Mouse (Mus musculus): ENCODE data around the gene Aox1. TPM values are rescaled to one million over a fixed set of nuclear protein-coding genes. Genes with fewer than 3 reads are reported as not detected.
A peak's percentile ranks its signal among the peaks of the same experiment; 100 is the strongest.

Gene Aox1
- polyA plus RNA-seq, 1 experiment from 2014 or later, result 0.25 TPM

DNA sequence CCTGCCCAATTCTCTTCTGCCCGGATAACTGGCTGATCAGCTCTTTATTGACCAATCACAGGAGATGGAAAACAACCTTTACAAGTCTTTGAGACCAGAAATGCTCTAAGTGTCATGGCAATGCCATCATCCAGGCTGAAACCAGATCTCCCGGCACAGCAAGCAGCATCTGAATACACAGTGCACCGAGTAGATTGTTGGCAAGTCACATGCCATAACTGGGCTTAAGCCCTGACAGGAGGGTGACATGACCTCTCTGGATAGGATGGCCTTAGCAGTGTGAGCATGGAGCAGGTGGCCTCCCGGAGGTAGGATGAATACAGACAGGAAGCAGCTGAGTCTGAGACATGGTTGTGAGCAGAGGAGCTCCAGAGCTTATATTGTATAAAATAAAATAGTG, 50.7 kb downstream of the Aox1 start:
- Histone ChIP-seq H3K27ac (replicated peaks) (no peak overlapping the region), H3K4me1 (replicated peaks) (no peaks in the 10 kb centered on the region), H3K36me3 (replicated peaks) (no peaks in the 10 kb centered on the region), H3K4me2 (no peak overlapping the region), H3K4me3 (replicated peaks) (no peak overlapping the region), H3K9ac (no peak overlapping the region), H3K9me3 (replicated peaks) (no peaks in the 10 kb centered on the region), H3K27me3 (no peaks in the 10 kb centered on the region)
- no peak for ATAC-seq (ENCODE audit: insufficient read depth)
- 59% methylated on average over 4 of the region's 4 CpGs for WGBS (ENCODE audit: insufficient replicate concordance)

DNA sequence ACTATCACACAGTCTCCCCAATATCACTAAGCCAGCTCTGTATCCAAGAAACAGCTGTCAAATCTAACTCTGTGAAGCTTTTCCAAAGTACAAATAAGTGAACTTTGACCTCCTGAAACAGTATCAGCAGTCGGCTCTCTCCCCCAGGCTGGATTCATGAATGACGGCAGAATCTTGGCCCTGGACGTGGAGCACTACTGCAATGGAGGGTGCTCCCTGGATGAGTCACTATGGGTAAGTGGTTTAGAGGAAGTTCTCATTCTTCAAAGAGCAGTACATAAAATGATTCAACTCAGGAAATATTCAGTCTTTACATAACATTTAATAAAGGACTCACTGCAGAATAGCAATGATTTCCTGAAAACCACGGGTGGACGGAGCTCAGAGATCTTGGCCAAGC, 51.6 kb downstream of the Aox1 start:
- no peak for ATAC-seq (ENCODE audit: insufficient read depth)
- no peak overlapping the region for H3K4me2 ChIP-seq
- no peak overlapping the region for H3K9ac ChIP-seq
- H3K4me3 ChIP-seq (replicated peaks), result no peak overlapping the region
- WGBS (ENCODE audit: insufficient replicate concordance), result 68% methylated on average over 5 of the region's 5 CpGs
- no peaks in the 10 kb centered on the region for H3K4me1 ChIP-seq (replicated peaks)
- no peak overlapping the region for H3K27ac ChIP-seq (replicated peaks)
- H3K36me3 ChIP-seq (replicated peaks), result no peaks in the 10 kb centered on the region
- H3K27me3 ChIP-seq, result no peaks in the 10 kb centered on the region
- no peaks in the 10 kb centered on the region for H3K9me3 ChIP-seq (replicated peaks)

DNA sequence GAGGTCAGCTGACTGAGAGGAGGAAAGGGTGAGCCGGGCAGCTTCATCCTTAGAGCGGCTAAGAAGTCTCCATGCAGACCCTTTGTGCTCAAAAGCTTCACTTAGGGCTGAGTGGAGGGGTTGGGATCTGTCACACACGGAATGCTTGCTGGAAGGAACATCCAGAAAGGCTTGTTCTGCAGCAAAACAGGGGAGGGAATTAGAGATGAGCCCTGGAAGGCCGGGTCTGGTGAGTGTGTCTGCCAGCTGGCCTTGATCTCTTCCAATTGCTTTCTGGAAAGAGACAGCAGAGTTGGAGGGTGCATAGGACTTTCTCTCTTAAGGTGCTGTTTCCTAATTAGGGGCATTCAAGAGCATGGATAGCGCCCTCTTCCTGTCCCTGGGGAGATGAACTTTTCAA, 59.6 kb downstream of the Aox1 start:
- no peak for ATAC-seq (ENCODE audit: insufficient read depth)
- Histone ChIP-seq H3K36me3 (replicated peaks) (no peaks in the 10 kb centered on the region), H3K9me3 (replicated peaks) (no peaks in the 10 kb centered on the region), H3K4me2 (no peak overlapping the region), H3K9ac (no peak overlapping the region), H3K4me3 (replicated peaks) (no peak overlapping the region), H3K27ac (replicated peaks) (no peak overlapping the region), H3K27me3 (no peaks in the 10 kb centered on the region), H3K4me1 (replicated peaks) (no peaks in the 10 kb centered on the region)
- WGBS (ENCODE audit: insufficient replicate concordance), result 48% methylated on average over 5 of the region's 5 CpGs

DNA sequence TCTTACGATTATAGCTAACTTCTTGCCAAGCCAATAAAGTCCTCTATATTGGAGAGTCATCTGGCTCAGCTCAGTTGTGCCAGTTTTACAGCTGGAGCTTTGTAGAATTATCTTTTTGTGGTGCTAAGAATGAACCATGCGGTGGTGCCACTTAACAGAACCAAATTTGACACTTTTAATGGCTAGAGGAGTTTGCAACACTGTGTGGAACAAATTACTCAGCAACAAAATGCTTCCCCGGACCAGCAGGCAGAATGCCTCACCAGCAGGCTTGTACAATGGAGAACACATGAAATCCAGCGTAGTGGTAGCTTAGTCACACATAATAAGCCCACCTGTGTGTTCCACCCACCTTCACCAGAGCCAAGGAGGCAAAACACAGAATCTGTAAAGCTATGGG, 60.5 kb downstream of the Aox1 start:
- Histone ChIP-seq H3K27me3 (no peaks in the 10 kb centered on the region), H3K4me2 (no peak overlapping the region), H3K36me3 (replicated peaks) (no peaks in the 10 kb centered on the region), H3K4me3 (replicated peaks) (no peak overlapping the region), H3K27ac (replicated peaks) (no peak overlapping the region), H3K4me1 (replicated peaks) (no peaks in the 10 kb centered on the region), H3K9me3 (replicated peaks) (no peaks in the 10 kb centered on the region), H3K9ac (no peak overlapping the region)
- WGBS (ENCODE audit: insufficient replicate concordance), result 54% methylated on average over 4 of the region's 4 CpGs
- no peak for ATAC-seq (ENCODE audit: insufficient read depth)

DNA sequence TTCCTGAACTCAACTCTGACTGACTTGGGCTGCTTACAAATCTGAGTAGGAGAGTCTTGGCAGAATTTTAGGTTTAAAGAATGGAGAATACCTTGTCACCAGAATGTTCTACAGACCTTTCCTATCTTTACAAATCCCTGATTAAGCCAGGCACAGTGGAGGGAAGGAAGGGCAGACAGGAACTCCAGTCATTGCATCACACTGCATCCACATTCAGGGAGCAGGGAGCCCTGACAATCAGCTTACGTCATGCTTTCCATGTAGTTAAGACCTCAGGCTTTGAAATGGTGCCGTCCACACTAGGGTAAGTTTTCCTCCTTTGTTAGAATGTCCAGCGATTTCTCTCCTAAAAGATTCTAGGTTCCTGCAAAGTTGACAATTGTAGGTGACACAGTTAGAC, 61.5 kb downstream of the Aox1 start:
- Histone ChIP-seq H3K36me3 (replicated peaks) (no peaks in the 10 kb centered on the region), H3K27ac (replicated peaks) (no peak overlapping the region), H3K9me3 (replicated peaks) (no peaks in the 10 kb centered on the region), H3K4me1 (replicated peaks) (no peaks in the 10 kb centered on the region), H3K27me3 (no peaks in the 10 kb centered on the region), H3K4me3 (replicated peaks) (no peak overlapping the region), H3K9ac (no peak overlapping the region), H3K4me2 (no peak overlapping the region)
- WGBS (ENCODE audit: insufficient replicate concordance), result 48% methylated on average over 3 of the region's 3 CpGs
- ATAC-seq (ENCODE audit: insufficient read depth), result no peak

DNA sequence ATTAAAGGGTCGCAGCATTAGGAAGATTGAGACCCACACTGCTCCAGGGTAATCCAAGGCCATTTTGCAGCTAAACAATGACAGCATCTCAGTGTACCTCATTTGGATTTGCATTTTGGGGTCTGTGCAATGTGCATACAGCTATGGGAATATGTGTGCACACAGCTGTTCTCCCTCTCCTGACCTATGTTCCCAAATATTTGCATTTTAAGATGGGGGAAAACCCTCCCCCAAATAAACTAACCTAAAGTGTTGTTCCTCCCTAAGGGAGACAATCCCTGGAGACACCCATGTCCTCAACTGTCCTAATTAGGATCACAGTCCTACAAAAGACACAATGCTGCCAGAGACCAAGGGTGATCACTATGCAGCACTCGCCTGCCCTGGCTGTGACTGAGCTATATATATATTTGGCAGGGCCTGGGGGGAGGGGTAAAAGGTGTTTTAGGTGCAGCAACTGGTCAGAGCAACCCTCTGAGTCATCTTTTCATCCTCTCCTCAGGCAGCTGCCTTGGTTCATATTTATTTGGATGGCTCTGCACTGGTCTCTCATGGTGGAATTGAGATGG, 62.3 kb downstream of the Aox1 start:
- no peaks in the 10 kb centered on the region for H3K27me3 ChIP-seq
- H3K36me3 ChIP-seq (replicated peaks), result no peaks in the 10 kb centered on the region
- H3K9ac ChIP-seq, result no peak overlapping the region
- no peaks in the 10 kb centered on the region for H3K9me3 ChIP-seq (replicated peaks)
- H3K4me3 ChIP-seq (replicated peaks), result no peak overlapping the region
- WGBS (ENCODE audit: insufficient replicate concordance), result 49% methylated on average over 2 of the region's 2 CpGs
- no peak overlapping the region for H3K4me2 ChIP-seq
- H3K27ac ChIP-seq (replicated peaks), result no peak overlapping the region
- ATAC-seq (ENCODE audit: insufficient read depth), result 0 out of 2 replicates have a peak, but pooled peaks have one; percentile 9
- no peaks in the 10 kb centered on the region for H3K4me1 ChIP-seq (replicated peaks)

DNA sequence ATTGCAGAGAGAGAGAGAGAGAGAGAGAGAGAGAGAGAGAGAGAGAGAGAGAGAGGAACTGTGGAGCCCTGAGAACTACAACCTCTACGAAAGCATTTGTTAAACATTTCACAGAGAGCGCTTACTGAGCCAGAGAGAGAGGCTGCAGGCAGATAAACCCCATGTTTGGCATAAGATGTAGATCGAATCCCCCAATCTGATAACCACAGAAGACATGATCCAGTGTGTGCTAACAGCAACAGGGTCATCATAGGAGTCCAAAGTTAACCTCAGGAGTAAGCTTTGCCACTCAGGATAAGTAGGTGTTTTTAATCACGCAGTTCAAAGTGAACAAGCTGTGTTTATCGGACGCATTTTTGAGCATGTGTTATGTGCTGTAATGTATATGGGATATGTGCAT, 67.6 kb downstream of the Aox1 start:
- H3K27ac ChIP-seq (replicated peaks), result no peak overlapping the region
- no peak for ATAC-seq (ENCODE audit: insufficient read depth)
- no peak overlapping the region for H3K4me2 ChIP-seq
- no peaks in the 10 kb centered on the region for H3K9me3 ChIP-seq (replicated peaks)
- no peak overlapping the region for H3K4me3 ChIP-seq (replicated peaks)
- no peaks in the 10 kb centered on the region for H3K36me3 ChIP-seq (replicated peaks)
- no peaks in the 10 kb centered on the region for H3K4me1 ChIP-seq (replicated peaks)
- 61% methylated on average over 6 of the region's 6 CpGs for WGBS (ENCODE audit: insufficient replicate concordance)
- no peak overlapping the region for H3K9ac ChIP-seq
- no peaks in the 10 kb centered on the region for H3K27me3 ChIP-seq

DNA sequence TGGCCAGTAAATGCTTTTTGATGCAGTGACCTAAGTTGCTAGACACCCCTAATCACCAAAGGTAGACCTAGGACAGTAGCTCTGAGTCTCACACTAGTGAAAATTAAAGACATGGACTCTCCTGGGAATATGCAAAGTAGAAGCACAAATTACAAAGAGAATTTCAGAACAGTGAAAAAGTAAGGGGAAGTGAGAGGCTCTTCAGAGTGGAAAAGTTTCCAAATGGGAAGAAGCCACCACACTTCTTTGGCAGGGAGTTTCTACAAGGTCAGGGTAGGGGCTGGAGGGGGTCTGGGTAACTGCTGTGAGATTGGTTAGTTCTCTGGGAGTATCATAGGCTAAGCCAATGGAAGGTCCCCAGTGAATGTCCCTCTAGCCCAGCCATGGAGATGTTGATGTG, 69.4 kb downstream of the Aox1 start:
- H3K9me3 ChIP-seq (replicated peaks), result no peaks in the 10 kb centered on the region
- no peaks in the 10 kb centered on the region for H3K4me1 ChIP-seq (replicated peaks)
- H3K4me2 ChIP-seq, result no peak overlapping the region
- no peak overlapping the region for H3K4me3 ChIP-seq (replicated peaks)
- H3K27ac ChIP-seq (replicated peaks), result no peak overlapping the region
- H3K27me3 ChIP-seq, result no peaks in the 10 kb centered on the region
- no peak overlapping the region for H3K9ac ChIP-seq
- no peaks in the 10 kb centered on the region for H3K36me3 ChIP-seq (replicated peaks)
- ATAC-seq (ENCODE audit: insufficient read depth), result no peak

DNA sequence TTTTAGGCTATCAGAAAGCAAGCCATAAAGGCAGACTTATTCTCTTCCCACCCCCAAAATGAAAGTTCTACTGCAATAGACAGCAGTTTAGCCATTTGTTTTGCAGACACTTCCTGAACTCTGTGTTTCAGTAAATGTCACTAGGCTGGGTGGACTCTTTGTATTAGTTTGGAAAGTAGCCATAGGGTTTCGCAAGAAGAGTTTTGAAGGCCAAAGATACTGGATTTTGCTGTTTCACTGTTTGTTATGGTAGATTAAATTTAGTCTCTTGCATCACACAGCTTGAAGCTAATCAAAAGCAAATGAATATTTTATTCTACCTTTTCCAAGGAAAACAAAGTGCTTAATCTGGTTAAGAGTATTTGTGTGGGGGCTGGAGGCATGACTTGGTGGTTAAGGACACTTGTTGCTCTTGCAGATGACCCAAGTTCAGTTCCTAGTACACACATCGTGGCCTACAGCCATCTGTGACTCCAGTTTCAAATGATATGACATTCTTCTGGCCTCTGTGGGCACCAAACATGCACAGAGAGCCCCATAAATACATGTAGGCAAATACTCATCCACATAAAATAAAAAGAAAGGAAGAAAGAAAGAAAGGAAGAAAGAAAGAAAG, 71.9 kb downstream of the Aox1 start:
- H3K9me3 ChIP-seq (replicated peaks), result no peaks in the 10 kb centered on the region
- H3K27me3 ChIP-seq, result no peaks in the 10 kb centered on the region
- H3K36me3 ChIP-seq (replicated peaks), result no peaks in the 10 kb centered on the region
- no peak overlapping the region for H3K4me2 ChIP-seq
- no peak overlapping the region for H3K4me3 ChIP-seq (replicated peaks)
- no peaks in the 10 kb centered on the region for H3K4me1 ChIP-seq (replicated peaks)
- peak; percentile 28; the same call in 1 of the 2 replicates for ATAC-seq (ENCODE audit: insufficient read depth)
- 48% methylated on average over 2 of the region's 2 CpGs for WGBS (ENCODE audit: insufficient replicate concordance)
- peak overlapping the region; percentile 48 for H3K27ac ChIP-seq (replicated peaks)
- H3K9ac ChIP-seq, result no peak overlapping the region

DNA sequence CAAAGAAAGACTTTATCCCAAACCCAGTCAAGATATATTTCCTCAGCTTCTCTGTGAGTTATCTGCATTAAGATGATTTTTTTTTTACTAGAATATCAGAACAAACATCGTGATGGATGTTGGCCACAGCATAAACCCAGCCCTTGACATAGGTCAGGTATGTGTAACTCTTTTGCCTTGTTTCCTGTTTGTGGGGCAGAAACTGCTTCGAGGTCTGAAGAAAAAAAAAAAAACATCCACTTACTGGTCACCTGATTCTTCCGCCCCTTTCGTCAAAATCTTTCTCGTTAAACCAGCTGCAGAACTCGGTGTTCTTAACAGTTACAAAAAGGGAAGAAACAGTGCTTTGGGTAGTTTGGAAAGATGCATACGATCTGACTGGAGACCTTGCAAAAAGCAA, 72.8 kb downstream of the Aox1 start:
- no peaks in the 10 kb centered on the region for H3K9me3 ChIP-seq (replicated peaks)
- no peak overlapping the region for H3K4me3 ChIP-seq (replicated peaks)
- H3K9ac ChIP-seq, result no peak overlapping the region
- H3K27me3 ChIP-seq, result no peaks in the 10 kb centered on the region
- H3K27ac ChIP-seq (replicated peaks), result no peak overlapping the region
- no peak overlapping the region for H3K4me2 ChIP-seq
- WGBS (ENCODE audit: insufficient replicate concordance), result 46% methylated on average over 7 of the region's 7 CpGs
- no peak for ATAC-seq (ENCODE audit: insufficient read depth)
- H3K36me3 ChIP-seq (replicated peaks), result no peaks in the 10 kb centered on the region
- no peaks in the 10 kb centered on the region for H3K4me1 ChIP-seq (replicated peaks)

DNA sequence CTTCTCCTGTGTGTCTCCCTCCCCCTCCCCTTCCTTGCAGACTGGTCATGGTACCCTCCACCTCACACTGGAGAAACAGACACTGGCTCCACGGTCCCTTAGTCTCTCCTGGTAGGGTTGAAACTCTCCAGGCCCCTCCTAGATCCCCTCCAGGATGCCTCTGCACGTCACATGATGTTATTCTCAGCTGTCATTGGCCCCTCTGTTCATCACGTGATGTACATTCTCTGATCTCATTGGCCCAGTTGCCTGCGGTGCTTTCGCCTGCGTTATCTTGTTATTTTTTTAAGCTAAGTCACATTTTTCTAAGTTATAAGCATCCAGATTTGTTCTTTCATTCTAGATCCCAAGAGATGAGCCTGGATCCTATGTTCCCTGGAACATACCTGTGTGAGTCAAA, 76.0 kb downstream of the Aox1 start:
- H3K4me1 ChIP-seq (replicated peaks), result no peaks in the 10 kb centered on the region
- H3K36me3 ChIP-seq (replicated peaks), result no peaks in the 10 kb centered on the region
- H3K27me3 ChIP-seq, result no peaks in the 10 kb centered on the region
- H3K9ac ChIP-seq, result no peak overlapping the region
- no peaks in the 10 kb centered on the region for H3K9me3 ChIP-seq (replicated peaks)
- no peak for ATAC-seq (ENCODE audit: insufficient read depth)
- H3K4me3 ChIP-seq (replicated peaks), result no peak overlapping the region
- no peak overlapping the region for H3K4me2 ChIP-seq
- WGBS (ENCODE audit: insufficient replicate concordance), result 71% methylated on average over 6 of the region's 6 CpGs
- H3K27ac ChIP-seq (replicated peaks), result no peak overlapping the region

DNA sequence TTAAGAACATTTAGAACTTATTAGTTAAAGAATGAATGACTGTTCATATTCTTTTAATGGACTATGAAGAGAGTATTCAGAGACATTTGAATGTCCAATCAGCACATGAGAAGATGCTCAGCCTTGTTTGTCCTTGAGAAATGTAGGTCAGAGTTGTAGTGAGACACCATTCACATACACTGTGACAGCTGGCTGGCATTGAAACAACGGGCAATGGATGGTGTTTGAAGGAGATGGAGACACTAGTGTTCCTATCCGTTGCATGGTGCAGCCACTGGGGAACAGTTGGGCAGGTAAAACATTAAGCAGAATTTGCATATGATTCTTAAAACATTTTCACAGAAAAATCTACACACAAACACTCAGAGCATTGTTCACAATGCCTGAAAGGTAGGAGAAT, 77.3 kb downstream of the Aox1 start:
- Histone ChIP-seq H3K27me3 (no peaks in the 10 kb centered on the region), H3K9ac (no peak overlapping the region), H3K4me1 (replicated peaks) (no peaks in the 10 kb centered on the region), H3K27ac (replicated peaks) (no peak overlapping the region), H3K4me2 (no peak overlapping the region), H3K9me3 (replicated peaks) (no peaks in the 10 kb centered on the region), H3K4me3 (replicated peaks) (no peak overlapping the region), H3K36me3 (replicated peaks) (no peaks in the 10 kb centered on the region)
- 55% methylated on average over 2 of the region's 2 CpGs for WGBS (ENCODE audit: insufficient replicate concordance)
- ATAC-seq (ENCODE audit: insufficient read depth), result no peak
